Mouse (Mus musculus): Measurements from ENCODE around the gene Cyp26c1.

DNA sequence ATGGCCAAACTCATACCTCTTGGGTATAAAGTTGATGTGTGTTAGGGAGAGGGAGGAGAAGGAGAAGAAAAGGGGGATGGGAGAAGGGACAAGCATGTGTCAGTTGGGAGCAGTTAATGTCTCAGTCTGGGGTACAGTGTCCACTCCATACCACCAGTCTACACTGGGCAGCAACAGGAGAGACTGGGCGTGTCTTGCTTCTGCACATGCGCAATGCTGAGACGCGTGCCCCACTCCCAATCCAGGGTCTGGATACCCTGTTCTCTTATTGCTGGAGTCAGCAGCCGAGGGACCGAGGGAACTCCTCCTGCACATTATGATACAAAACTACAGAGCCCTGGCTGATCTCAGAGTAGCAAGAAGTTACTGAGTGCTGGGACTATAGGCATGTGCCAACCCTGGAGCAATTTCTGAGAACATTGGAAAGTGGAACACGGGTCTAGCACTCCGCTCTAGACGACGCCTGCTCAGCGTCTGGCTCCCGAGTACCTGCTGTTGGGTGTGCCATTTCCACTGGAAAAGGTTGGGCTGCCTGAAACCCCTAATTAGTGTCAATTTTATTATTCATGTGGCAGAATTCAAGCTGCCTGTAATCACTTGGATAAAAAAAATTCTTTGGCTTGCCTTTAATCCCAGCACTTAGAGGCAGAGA is 31.3 kb downstream of the Cyp26c1 start:
- TF ChIP-seq CTCF (conservative IDR thresholded peaks at IDR 0.05; ENCODE audit: insufficient read depth, insufficient read length, low read depth, low read length) = no peak
- TF ChIP-seq POLR2A (IDR thresholded peaks at IDR 0.05; ENCODE audit: low read depth, low read length) = no peak

Measured in kidney, adult 2 months (tissue).